Mouse (Mus musculus): ENCODE data around the gene Snx19. TPM values are rescaled to one million over a fixed set of nuclear protein-coding genes. Genes with fewer than 3 reads are reported as not detected.

Gene Snx19
- total RNA-seq, 1 experiment, result 14.1 TPM

GRCm38 (mm10) chr9:30435902-30436585, 9.1 kb downstream of the Snx19 start:
- no peak for TF ChIP-seq CHD2 (IDR thresholded peaks at IDR 0.05; ENCODE audit: low read depth, low read length)
- TF ChIP-seq ZNF384 (IDR thresholded peaks at IDR 0.05; ENCODE audit: low read depth, low read length), result no peak
- TF ChIP-seq MAFK (IDR thresholded peaks at IDR 0.05; ENCODE audit: insufficient read depth, low read depth, low read length), result no peak
- no peak for TF ChIP-seq HCFC1 (IDR thresholded peaks at IDR 0.05; ENCODE audit: borderline replicate concordance, insufficient read depth, low read length)
- no peak for TF ChIP-seq ZC3H11A (IDR thresholded peaks at IDR 0.05; ENCODE audit: borderline replicate concordance, low read depth, low read length)
- Histone ChIP-seq H3K27ac (ENCODE audit: insufficient read depth, low read depth, low read length, poor library complexity, severe bottlenecking) (no peak overlapping the region), H3K4me1 (ENCODE audit: control insufficient read depth in 2 of 2, insufficient read depth in 2 of 2, low read length in 2 of 2, poor library complexity in 1 of 2) (no peaks in the 10 kb centered on the region), H3K36me3 (ENCODE audit: control insufficient read depth, insufficient read depth, low read length, poor library complexity, severe bottlenecking) (peaks cover 8% of the 10 kb centered on the region; the same call in 1 of the 2 replicates), H3K9me3 (ENCODE audit: control insufficient read depth, insufficient read depth, low read depth, low read length) (no peaks in the 10 kb centered on the region), H3K9ac (ENCODE audit: insufficient read depth, low read depth, low read length, poor library complexity, severe bottlenecking) (no peak overlapping the region), H3K4me3 (ENCODE audit: insufficient read depth in 1 of 2, low read depth in 1 of 2, low read length in 2 of 2, poor library complexity in 1 of 2, severe bottlenecking in 1 of 2) (no peak overlapping the region)
- in situ Hi-C loops (cut with MboI; ENCODE audit: low sequenced_read_pairs in 2 of 2, unreplicated experiment in 2 of 2), result no loop called here
- DNase-seq (ENCODE audit: low read depth, low spot score), result no peak

GRCm38 (mm10) chr9:30438505-30438904, 11.6 kb downstream of the Snx19 start:
- H3K9ac ChIP-seq (ENCODE audit: insufficient read depth, low read depth, low read length, poor library complexity, severe bottlenecking), result no peak overlapping the region
- no peaks in the 10 kb centered on the region for H3K4me1 ChIP-seq (ENCODE audit: control insufficient read depth in 2 of 2, insufficient read depth in 2 of 2, low read length in 2 of 2, poor library complexity in 1 of 2)
- no peak for TF ChIP-seq ZNF384 (IDR thresholded peaks at IDR 0.05; ENCODE audit: low read depth, low read length)
- H3K9me3 ChIP-seq (ENCODE audit: control insufficient read depth, insufficient read depth, low read depth, low read length), result no peaks in the 10 kb centered on the region
- no peak overlapping the region for H3K27ac ChIP-seq (ENCODE audit: insufficient read depth, low read depth, low read length, poor library complexity, severe bottlenecking)
- no peak for DNase-seq (ENCODE audit: low read depth, low spot score)
- peaks cover 3% of the 10 kb centered on the region; the same call in 1 of the 2 replicates for H3K36me3 ChIP-seq (ENCODE audit: control insufficient read depth, insufficient read depth, low read length, poor library complexity, severe bottlenecking)
- no peak overlapping the region for H3K4me3 ChIP-seq (ENCODE audit: insufficient read depth in 1 of 2, low read depth in 1 of 2, low read length in 2 of 2, poor library complexity in 1 of 2, severe bottlenecking in 1 of 2)
- in situ Hi-C loops (cut with MboI; ENCODE audit: low sequenced_read_pairs in 2 of 2, unreplicated experiment in 2 of 2), result no loop called here

- no peak overlapping the region for H3K4me3 ChIP-seq (ENCODE audit: insufficient read depth in 1 of 2, low read depth in 1 of 2, low read length in 2 of 2, poor library complexity in 1 of 2, severe bottlenecking in 1 of 2)
- in situ Hi-C loops (cut with MboI; ENCODE audit: low sequenced_read_pairs in 2 of 2, unreplicated experiment in 2 of 2), result loop anchor here in 1 of 2 experiments (10.0 kb wide), 1 partner anchor 643 kb away; no protein-coding TSS in a partner anchor
- H3K27ac ChIP-seq (ENCODE audit: insufficient read depth, low read depth, low read length, poor library complexity, severe bottlenecking), result no peak overlapping the region
- H3K4me1 ChIP-seq (ENCODE audit: control insufficient read depth in 2 of 2, insufficient read depth in 2 of 2, low read length in 2 of 2, poor library complexity in 1 of 2), result no peaks in the 10 kb centered on the region
- H3K9ac ChIP-seq (ENCODE audit: insufficient read depth, low read depth, low read length, poor library complexity, severe bottlenecking), result no peak overlapping the region
- TF ChIP-seq HCFC1 (IDR thresholded peaks at IDR 0.05; ENCODE audit: borderline replicate concordance, insufficient read depth, low read length) (no peak), ZC3H11A (IDR thresholded peaks at IDR 0.05; ENCODE audit: borderline replicate concordance, low read depth, low read length) (no peak), MAFK (IDR thresholded peaks at IDR 0.05; ENCODE audit: insufficient read depth, low read depth, low read length) (no peak), ZNF384 (IDR thresholded peaks at IDR 0.05; ENCODE audit: low read depth, low read length) (no peak), CHD2 (IDR thresholded peaks at IDR 0.05; ENCODE audit: low read depth, low read length) (no peak)
- H3K36me3 ChIP-seq (ENCODE audit: control insufficient read depth, insufficient read depth, low read length, poor library complexity, severe bottlenecking), result peaks cover 2% of the 10 kb centered on the region; the same call in 1 of the 2 replicates
- no peak for DNase-seq (ENCODE audit: low read depth, low spot score)
- no peaks in the 10 kb centered on the region for H3K9me3 ChIP-seq (ENCODE audit: control insufficient read depth, insufficient read depth, low read depth, low read length)
These were observed 14.9 kb downstream of the Snx19 start for GRCm38 (mm10) chr9:30441761-30442160.

GRCm38 (mm10) chr9:30445232-30446085, 18.6 kb downstream of the Snx19 start:
- Histone ChIP-seq H3K27ac (ENCODE audit: insufficient read depth, low read depth, low read length, poor library complexity, severe bottlenecking) (no peak overlapping the region), H3K36me3 (ENCODE audit: control insufficient read depth, insufficient read depth, low read length, poor library complexity, severe bottlenecking) (no peaks in the 10 kb centered on the region; the same call in 1 of the 2 replicates), H3K9ac (ENCODE audit: insufficient read depth, low read depth, low read length, poor library complexity, severe bottlenecking) (no peak overlapping the region), H3K4me1 (ENCODE audit: control insufficient read depth in 2 of 2, insufficient read depth in 2 of 2, low read length in 2 of 2, poor library complexity in 1 of 2) (peaks cover 2 to 8% of the 10 kb centered on the region in 2 experiments; a peak in 2 of 4 replicates), H3K9me3 (ENCODE audit: control insufficient read depth, insufficient read depth, low read depth, low read length) (no peaks in the 10 kb centered on the region), H3K4me3 (ENCODE audit: insufficient read depth in 1 of 2, low read depth in 1 of 2, low read length in 2 of 2, poor library complexity in 1 of 2, severe bottlenecking in 1 of 2) (no peak overlapping the region)
- TF ChIP-seq ZNF384 (IDR thresholded peaks at IDR 0.05; ENCODE audit: low read depth, low read length), result no peak
- no peak for TF ChIP-seq MAFK (IDR thresholded peaks at IDR 0.05; ENCODE audit: insufficient read depth, low read depth, low read length)
- no peak for TF ChIP-seq ZC3H11A (IDR thresholded peaks at IDR 0.05; ENCODE audit: borderline replicate concordance, low read depth, low read length)
- TF ChIP-seq CHD2 (IDR thresholded peaks at IDR 0.05; ENCODE audit: low read depth, low read length), result no peak
- TF ChIP-seq HCFC1 (IDR thresholded peaks at IDR 0.05; ENCODE audit: borderline replicate concordance, insufficient read depth, low read length), result no peak
- in situ Hi-C loops (cut with MboI; ENCODE audit: low sequenced_read_pairs in 2 of 2, unreplicated experiment in 2 of 2), result loop anchor here in 1 of 2 experiments (10.0 kb wide), 1 partner anchor 639 kb away; no protein-coding TSS in a partner anchor
- no peak for DNase-seq (ENCODE audit: low read depth, low spot score)

Data from ES-E14 (cell line).